Mouse (Mus musculus): ENCODE data around the gene Usp20. TPM values are rescaled to one million over a fixed set of nuclear protein-coding genes. Genes with fewer than 3 reads are reported as not detected.

Usp20 gene
- total and polyA plus RNA-seq, 3 experiments, result 43.9 to 55.0 (median 50.8) TPM

- no peak overlapping the region; the same call in 1 of the 2 replicates for H3K27ac ChIP-seq
- intact Hi-C loops (cut with DNase I), result no loop called here
Observed at GRCm38 (mm10) chr2:31007208-31007607, 25.1 kb downstream of the Usp20 start.

DNA sequence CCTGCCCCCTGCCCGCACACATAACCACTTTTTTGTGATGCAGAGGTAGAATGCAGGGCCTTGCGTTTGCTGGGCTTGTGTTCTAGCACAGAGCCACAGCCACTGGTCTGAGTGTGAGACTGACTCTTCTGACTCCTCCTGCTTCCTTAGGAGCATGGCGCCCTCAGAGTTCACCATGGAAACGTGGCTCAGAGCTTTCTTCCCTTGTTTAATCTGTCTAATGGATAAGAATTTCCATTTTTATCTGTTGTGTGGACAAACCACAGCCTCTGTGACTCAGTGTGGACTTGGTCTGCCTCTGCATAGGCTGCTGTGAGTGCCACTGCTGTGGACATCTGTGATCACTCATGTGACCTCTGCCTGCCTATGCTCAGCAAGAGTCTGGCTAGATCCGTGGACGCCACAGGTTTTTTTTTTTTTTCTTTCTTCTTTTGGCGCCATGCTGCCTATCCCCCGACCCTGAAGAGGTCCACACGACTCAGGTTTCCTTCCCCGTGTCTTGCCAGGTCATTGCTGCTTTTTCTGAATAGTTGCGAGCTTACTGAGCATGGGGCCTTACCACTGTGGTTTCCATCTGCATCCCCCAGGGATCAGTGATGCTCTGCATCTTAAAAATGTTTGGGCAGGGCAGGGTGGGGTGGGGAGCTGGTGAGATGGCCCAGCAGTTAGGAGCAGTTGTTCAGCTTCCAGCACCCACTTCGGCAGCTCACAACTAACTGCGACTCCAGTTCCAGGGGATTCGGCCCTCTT lies 31.5 kb downstream of the Usp20 start:
- H3K79me2 ChIP-seq (replicated peaks; ENCODE audit: control insufficient read depth, insufficient read depth, low read length), result no peaks in the 10 kb centered on the region
- intact Hi-C loops (cut with DNase I), result no loop called here
- H3K27me3 ChIP-seq (ENCODE audit: control insufficient read depth, insufficient read depth, low read length), result no peaks in the 10 kb centered on the region
- no peak for DNase-seq
- 72% methylated on average over 14 of the region's 14 CpGs for WGBS
- no peak overlapping the region for H3K27ac ChIP-seq
- H3K9ac ChIP-seq (ENCODE audit: low read depth, low read length), result no peak overlapping the region
- no peak overlapping the region for H3K4me3 ChIP-seq
- TF ChIP-seq EP300 (IDR thresholded peaks at IDR 0.05; ENCODE audit: insufficient read depth, low read depth, low read length), result no peak
- no peak for TF ChIP-seq POLR2A (IDR thresholded peaks at IDR 0.05; ENCODE audit: insufficient read depth, low read depth, low read length)
- TF ChIP-seq CTCF (IDR thresholded peaks at IDR 0.05), result no peak
- no peaks in the 10 kb centered on the region for H3K36me3 ChIP-seq (ENCODE audit: control insufficient read depth, insufficient read depth, low read length)
- H3K4me1 ChIP-seq (ENCODE audit: control insufficient read depth, insufficient read depth, low read length), result no peaks in the 10 kb centered on the region

More at GRCm38 (mm10) chr2:31007208-31007607, 25.1 kb downstream of the Usp20 start:
- H3K4me1 ChIP-seq (ENCODE audit: control insufficient read depth, insufficient read depth, low read length), result 0 out of 2 replicates have a peak, but pooled peaks cover 1% of the 10 kb centered on the region
- WGBS, result 74% methylated on average over 5 of the region's 5 CpGs
- no peaks in the 10 kb centered on the region for H3K36me3 ChIP-seq (ENCODE audit: control insufficient read depth, insufficient read depth, low read length)
- TF ChIP-seq POLR2A (IDR thresholded peaks at IDR 0.05; ENCODE audit: insufficient read depth, low read depth, low read length), result no peak
- TF ChIP-seq EP300 (IDR thresholded peaks at IDR 0.05; ENCODE audit: insufficient read depth, low read depth, low read length), result no peak
- no peak for TF ChIP-seq CTCF (IDR thresholded peaks at IDR 0.05)
- no peak for DNase-seq
- H3K79me2 ChIP-seq (replicated peaks; ENCODE audit: control insufficient read depth, insufficient read depth, low read length), result no peaks in the 10 kb centered on the region
- H3K4me3 ChIP-seq, result no peak overlapping the region
- H3K9ac ChIP-seq (ENCODE audit: low read depth, low read length), result no peak overlapping the region
- no peaks in the 10 kb centered on the region for H3K27me3 ChIP-seq (ENCODE audit: control insufficient read depth, insufficient read depth, low read length)

GRCm38 (mm10) chr2:31017625-31018317 lies 35.7 kb downstream of the Usp20 start:
- no peak for TF ChIP-seq CTCF (IDR thresholded peaks at IDR 0.05)
- no peak for TF ChIP-seq EP300 (IDR thresholded peaks at IDR 0.05; ENCODE audit: insufficient read depth, low read depth, low read length)
- no peak for TF ChIP-seq POLR2A (IDR thresholded peaks at IDR 0.05; ENCODE audit: insufficient read depth, low read depth, low read length)
- Histone ChIP-seq H3K4me3 (no peak overlapping the region), H3K79me2 (replicated peaks; ENCODE audit: control insufficient read depth, insufficient read depth, low read length) (no peaks in the 10 kb centered on the region), H3K9ac (ENCODE audit: low read depth, low read length) (no peak overlapping the region), H3K4me1 (ENCODE audit: control insufficient read depth, insufficient read depth, low read length) (no peaks in the 10 kb centered on the region), H3K27me3 (ENCODE audit: control insufficient read depth, insufficient read depth, low read length) (no peaks in the 10 kb centered on the region), H3K36me3 (ENCODE audit: control insufficient read depth, insufficient read depth, low read length) (no peaks in the 10 kb centered on the region), H3K27ac (no peak overlapping the region)
- WGBS, result 92% methylated on average over 18 of the region's 18 CpGs
- DNase-seq, result no peak
- intact Hi-C loops (cut with DNase I), result no loop called here

GRCm38 (mm10) chr2:31018519-31018918 lies 36.4 kb downstream of the Usp20 start:
- intact Hi-C loops (cut with DNase I), result no loop called here
- Histone ChIP-seq H3K4me3 (no peak overlapping the region), H3K36me3 (ENCODE audit: control insufficient read depth, insufficient read depth, low read length) (no peaks in the 10 kb centered on the region), H3K79me2 (replicated peaks; ENCODE audit: control insufficient read depth, insufficient read depth, low read length) (no peaks in the 10 kb centered on the region), H3K27ac (no peak overlapping the region), H3K4me1 (ENCODE audit: control insufficient read depth, insufficient read depth, low read length) (no peaks in the 10 kb centered on the region), H3K27me3 (ENCODE audit: control insufficient read depth, insufficient read depth, low read length) (no peaks in the 10 kb centered on the region), H3K9ac (ENCODE audit: low read depth, low read length) (no peak overlapping the region)
- TF ChIP-seq CTCF (IDR thresholded peaks at IDR 0.05) (no peak), EP300 (IDR thresholded peaks at IDR 0.05; ENCODE audit: insufficient read depth, low read depth, low read length) (no peak), POLR2A (IDR thresholded peaks at IDR 0.05; ENCODE audit: insufficient read depth, low read depth, low read length) (no peak)
- WGBS, result 84% methylated on average over 8 of the region's 8 CpGs
- no peak for DNase-seq

DNA sequence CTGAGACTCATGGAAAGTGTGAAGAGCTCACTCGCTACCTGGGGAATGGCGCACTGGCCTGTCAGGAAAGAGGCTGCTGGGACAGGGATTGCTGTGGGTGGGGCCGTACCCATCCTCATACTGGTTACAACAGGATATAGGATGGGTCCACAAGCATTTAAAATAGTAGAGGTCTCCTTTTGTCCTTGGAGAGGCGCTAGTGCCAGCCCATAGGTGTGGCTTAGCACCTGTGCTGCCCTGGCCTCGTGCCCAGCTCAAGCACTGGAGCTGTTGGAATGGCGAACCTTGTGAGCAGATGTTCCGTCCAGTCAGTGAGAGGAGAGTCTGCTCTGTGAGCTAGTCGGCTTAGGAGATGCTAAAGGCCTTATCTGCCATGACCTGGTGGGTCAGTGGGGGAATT lies 36.9 kb downstream of the Usp20 start:
- no peak overlapping the region for H3K9ac ChIP-seq (ENCODE audit: low read depth, low read length)
- DNase-seq, result no peak
- no peaks in the 10 kb centered on the region for H3K36me3 ChIP-seq (ENCODE audit: control insufficient read depth, insufficient read depth, low read length)
- intact Hi-C loops (cut with DNase I), result no loop called here
- no peak overlapping the region for H3K27ac ChIP-seq
- H3K4me3 ChIP-seq, result no peak overlapping the region
- H3K79me2 ChIP-seq (replicated peaks; ENCODE audit: control insufficient read depth, insufficient read depth, low read length), result no peaks in the 10 kb centered on the region
- no peaks in the 10 kb centered on the region for H3K4me1 ChIP-seq (ENCODE audit: control insufficient read depth, insufficient read depth, low read length)
- H3K27me3 ChIP-seq (ENCODE audit: control insufficient read depth, insufficient read depth, low read length), result no peaks in the 10 kb centered on the region
- TF ChIP-seq POLR2A (IDR thresholded peaks at IDR 0.05; ENCODE audit: insufficient read depth, low read depth, low read length), result no peak
- TF ChIP-seq CTCF (IDR thresholded peaks at IDR 0.05), result no peak
- TF ChIP-seq EP300 (IDR thresholded peaks at IDR 0.05; ENCODE audit: insufficient read depth, low read depth, low read length), result no peak
- 75% methylated on average over 8 of the region's 8 CpGs for WGBS

- no peak for DNase-seq
- 85% methylated on average over 2 of the region's 2 CpGs for WGBS
- no peak overlapping the region for H3K4me3 ChIP-seq
Observed at GRCm38 (mm10) chr2:31020202-31020601, 38.1 kb downstream of the Usp20 start.

More at GRCm38 (mm10) chr2:31020202-31020601, 38.1 kb downstream of the Usp20 start:
- TF ChIP-seq POLR2A (IDR thresholded peaks at IDR 0.05; ENCODE audit: insufficient read depth, low read depth, low read length), result no peak
- H3K27ac ChIP-seq, result no peak overlapping the region
- no peaks in the 10 kb centered on the region for H3K79me2 ChIP-seq (replicated peaks; ENCODE audit: control insufficient read depth, insufficient read depth, low read length)
- no peaks in the 10 kb centered on the region for H3K4me1 ChIP-seq (ENCODE audit: control insufficient read depth, insufficient read depth, low read length)
- no peaks in the 10 kb centered on the region for H3K36me3 ChIP-seq (ENCODE audit: control insufficient read depth, insufficient read depth, low read length)
- intact Hi-C loops (cut with DNase I), result loop anchor here (5.0 kb wide), 1 partner anchor 167 kb away; no protein-coding TSS in a partner anchor
- no peaks in the 10 kb centered on the region for H3K27me3 ChIP-seq (ENCODE audit: control insufficient read depth, insufficient read depth, low read length)
- H3K9ac ChIP-seq (ENCODE audit: low read depth, low read length), result no peak overlapping the region
